Mouse (Mus musculus): Measurements from ENCODE around the gene Col1a1. TPM values are rescaled to one million over a fixed set of nuclear protein-coding genes. Genes with fewer than 3 reads are reported as not detected.

Gene Col1a1
- total RNA-seq, 2 experiments from 2014 or later: 9.6 to 14.0 TPM

GRCm38 (mm10) chr11:94987341-94987740 is 51.3 kb downstream of the Col1a1 start:
- no peak overlapping the region for H3K4me3 ChIP-seq
- peak overlapping the region; percentile 100 for H3K27ac ChIP-seq
- DNase-seq (ENCODE audit: low spot score in 2 of 2): no peak
- TF ChIP-seq CTCF (conservative IDR thresholded peaks at IDR 0.05): no peak

GRCm38 (mm10) chr11:94987851-94988250 is 51.8 kb downstream of the Col1a1 start:
- no peak for DNase-seq (ENCODE audit: low spot score in 2 of 2)
- peak overlapping the region; percentile 100 for H3K27ac ChIP-seq
- no peak for TF ChIP-seq CTCF (conservative IDR thresholded peaks at IDR 0.05)

GRCm38 (mm10) chr11:94988780-94989561 is 52.9 kb downstream of the Col1a1 start:
- peak in 1 of 2 experiments; percentile 39 for DNase-seq (ENCODE audit: low spot score in 2 of 2)
- peak overlapping the region; percentile 94 for H3K4me3 ChIP-seq
- peak overlapping the region; percentile 100 for H3K27ac ChIP-seq
- TF ChIP-seq CTCF (conservative IDR thresholded peaks at IDR 0.05): no peak

More at GRCm38 (mm10) chr11:94987851-94988250, 51.8 kb downstream of the Col1a1 start:
- no peak overlapping the region for H3K4me3 ChIP-seq

GRCm38 (mm10) chr11:94989562-94990017 is 53.6 kb downstream of the Col1a1 start:
- H3K27ac ChIP-seq: peak overlapping the region; percentile 100
- peak overlapping the region; percentile 94 for H3K4me3 ChIP-seq
- TF ChIP-seq CTCF (conservative IDR thresholded peaks at IDR 0.05): peak; percentile 27
- DNase-seq (ENCODE audit: low spot score in 2 of 2): peak; percentile 81 to 87

GRCm38 (mm10) chr11:94990102-94990748 is 54.2 kb downstream of the Col1a1 start:
- TF ChIP-seq CTCF (conservative IDR thresholded peaks at IDR 0.05): no peak
- Histone ChIP-seq H3K4me3 (peak overlapping the region; percentile 94), H3K27ac (peak overlapping the region; percentile 100)
- no peak for DNase-seq (ENCODE audit: low spot score in 2 of 2)

- TF ChIP-seq CTCF (conservative IDR thresholded peaks at IDR 0.05): peak; percentile 79
Measured at GRCm38 (mm10) chr11:94990749-94991577, 54.9 kb downstream of the Col1a1 start, which contains the start of gene Ppp1r9b. Ppp1r9b (plus strand) TSS chr11:94991035.

GRCm38 (mm10) chr11:94991641-94992479 is 55.8 kb downstream of the Col1a1 start:
- Histone ChIP-seq H3K27ac (peak overlapping the region; percentile 100), H3K4me3 (peak overlapping the region; percentile 94)
- DNase-seq (ENCODE audit: low spot score in 2 of 2): no peak
- no peak for TF ChIP-seq CTCF (conservative IDR thresholded peaks at IDR 0.05)

More at GRCm38 (mm10) chr11:94990749-94991577, 54.9 kb downstream of the Col1a1 start, which contains the start of gene Ppp1r9b:
- DNase-seq (ENCODE audit: low spot score in 2 of 2): peak; percentile 92 to 93
- peak within 1 kb of the TSS; percentile 100 for H3K27ac ChIP-seq
- H3K4me3 ChIP-seq: peak within 1 kb of the TSS; percentile 94

GRCm38 (mm10) chr11:94992480-94992753 is 56.4 kb downstream of the Col1a1 start:
- no peak for DNase-seq (ENCODE audit: low spot score in 2 of 2)
- no peak for TF ChIP-seq CTCF (conservative IDR thresholded peaks at IDR 0.05)
- H3K4me3 ChIP-seq: peak overlapping the region; percentile 94
- peak overlapping the region; percentile 100 for H3K27ac ChIP-seq

- peak overlapping the region; percentile 100 for H3K27ac ChIP-seq
- no peak for TF ChIP-seq CTCF (conservative IDR thresholded peaks at IDR 0.05)
- peak overlapping the region; percentile 94 for H3K4me3 ChIP-seq
- DNase-seq (ENCODE audit: low spot score in 2 of 2): no peak
Measured at GRCm38 (mm10) chr11:94992754-94993606, 57.0 kb downstream of the Col1a1 start.

GRCm38 (mm10) chr11:94994208-94994814 is 58.3 kb downstream of the Col1a1 start:
- TF ChIP-seq CTCF (conservative IDR thresholded peaks at IDR 0.05): no peak
- no peak for DNase-seq (ENCODE audit: low spot score in 2 of 2)
- Histone ChIP-seq H3K27ac (peak overlapping the region; percentile 100), H3K4me3 (peak overlapping the region; percentile 94)

All from layer of hippocampus, adult 2 months (tissue).